Mouse (Mus musculus) layer of hippocampus, adult 9-10 months (tissue): ENCODE data around the gene Zfp607b.

ENCODE experiments used
- DNase-seq: peaks from one replicate; pipeline ENCODE4 v3.0.0; 2022; ENCODE audit warnings: low spot score

Gene Zfp607b

DNA sequence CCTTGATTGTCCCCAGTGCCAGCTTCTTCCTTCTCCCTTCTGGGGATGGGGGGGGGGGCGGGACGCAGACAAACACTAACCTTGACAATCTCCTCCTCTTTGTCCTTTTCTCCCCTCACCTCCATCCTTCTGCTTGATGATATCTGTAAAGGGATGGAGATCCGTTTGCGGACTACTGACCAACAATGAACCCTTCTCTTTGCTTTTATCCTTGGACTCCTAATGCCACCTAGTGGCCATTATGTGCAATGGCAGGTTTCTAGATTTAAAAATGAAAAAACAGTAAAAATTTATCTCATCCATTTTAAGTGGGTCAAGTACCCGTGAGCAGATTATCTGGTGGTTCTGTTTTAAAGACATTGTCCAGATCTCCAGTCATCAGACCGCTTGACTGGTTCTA lies 3.5 kb upstream of the Zfp607b start:
- DNase-seq: no peak

DNA sequence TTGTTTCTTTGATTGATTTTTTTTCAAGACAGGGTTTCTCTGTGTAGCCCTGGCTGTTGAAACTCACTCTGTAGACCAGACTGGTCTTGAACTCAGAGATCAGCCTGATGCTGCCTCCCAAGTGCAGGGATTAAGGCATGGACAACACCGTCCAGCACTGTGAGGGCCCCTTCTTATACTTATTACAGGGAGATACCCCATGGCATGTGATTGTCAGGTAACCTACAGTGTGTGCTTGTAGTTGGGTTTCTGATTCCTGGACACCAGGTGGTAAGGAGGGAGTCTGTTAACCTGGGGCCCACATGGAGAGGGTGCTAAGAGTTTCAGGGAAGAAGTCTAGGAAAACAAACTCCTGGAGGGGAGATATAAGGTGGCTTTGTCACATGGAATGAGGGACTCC lies 2.1 kb upstream of the Zfp607b start:
- no peak for DNase-seq

DNA sequence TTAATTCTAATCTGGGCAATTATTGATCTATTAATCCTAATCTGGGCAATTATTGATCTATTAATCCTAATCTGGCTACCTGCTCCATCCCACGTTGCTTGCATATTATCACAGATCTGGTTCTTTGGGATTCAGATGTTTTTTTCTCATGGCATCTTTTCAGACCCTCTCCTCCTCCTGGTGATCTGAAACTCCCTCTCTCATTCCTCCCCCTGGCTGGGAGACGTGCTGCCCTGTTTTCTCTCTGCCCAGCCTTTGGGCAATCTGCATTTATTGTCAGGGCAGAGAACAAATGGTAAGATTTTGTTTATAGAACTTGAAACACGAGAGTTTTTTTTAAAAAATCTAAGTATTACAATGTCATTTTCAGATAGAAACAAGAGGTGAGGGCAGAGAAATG lies 1.3 kb upstream of the Zfp607b start:
- DNase-seq: no peak

DNA sequence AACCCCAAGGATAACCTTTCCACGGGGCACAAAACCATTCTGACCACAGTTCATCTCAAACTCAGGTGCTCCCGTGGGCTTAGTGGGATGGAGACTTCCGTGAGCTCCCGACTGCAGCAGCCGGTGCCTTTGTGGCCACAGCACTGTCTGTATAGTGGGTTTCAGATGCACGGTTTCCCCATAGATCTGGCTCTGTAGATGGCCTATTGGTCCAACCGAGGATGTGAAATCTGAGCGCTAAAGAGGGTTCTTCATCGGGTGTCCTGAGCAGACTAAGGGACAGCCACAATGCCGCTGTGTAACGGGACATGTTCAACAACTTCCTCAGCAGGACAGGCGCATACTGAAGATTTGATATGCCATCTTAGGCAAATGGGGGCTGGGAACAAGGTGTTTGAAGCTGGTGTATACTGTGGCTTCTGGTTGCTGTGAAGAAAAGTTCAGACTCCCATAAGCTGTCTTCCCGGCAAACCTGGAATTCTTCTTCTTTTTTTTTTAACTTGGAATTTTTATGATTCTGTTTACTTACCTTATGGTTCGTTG lies 823 bp upstream of the Zfp607b start:
- no peak for DNase-seq

DNA sequence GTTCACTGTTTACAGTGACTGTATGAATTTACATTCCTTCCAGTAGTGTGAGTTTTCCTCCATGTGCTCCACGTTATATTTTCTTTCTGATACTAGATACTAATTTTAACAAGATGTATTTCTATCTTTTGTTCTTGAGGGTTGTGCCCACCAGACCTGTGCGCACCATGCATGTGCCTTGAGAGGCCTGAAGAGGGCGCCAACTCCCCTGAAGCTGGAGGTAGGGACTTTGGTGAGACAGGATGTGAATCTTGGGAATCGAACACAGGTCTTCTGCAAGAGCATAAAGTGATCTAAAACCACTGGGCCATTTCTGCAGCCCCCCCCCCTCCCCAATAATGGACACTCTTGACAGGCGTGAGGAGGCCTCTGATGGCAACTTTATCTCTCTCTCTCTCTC lies 1.9 kb downstream of the Zfp607b start:
- DNase-seq: no peak

DNA sequence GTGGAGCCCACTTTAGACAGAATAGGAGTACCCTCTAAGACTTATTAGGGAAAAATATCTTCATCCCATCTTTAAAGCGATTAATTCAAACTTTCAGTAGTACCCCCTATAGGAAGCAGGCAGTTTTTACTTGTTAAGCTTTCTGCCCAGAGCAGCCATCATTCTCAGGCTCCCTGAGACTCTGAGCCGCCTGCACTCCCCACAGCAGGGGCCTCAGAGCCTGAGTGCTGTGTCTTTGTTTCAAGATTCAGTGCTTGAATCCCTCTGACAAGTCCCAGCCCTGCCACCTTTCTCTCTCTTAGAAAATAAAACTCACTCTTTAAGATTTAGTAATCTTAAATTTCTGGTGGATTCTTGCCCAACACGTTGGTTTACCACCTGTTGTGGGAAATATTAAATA lies 7.6 kb downstream of the Zfp607b start:
- no peak for DNase-seq

DNA sequence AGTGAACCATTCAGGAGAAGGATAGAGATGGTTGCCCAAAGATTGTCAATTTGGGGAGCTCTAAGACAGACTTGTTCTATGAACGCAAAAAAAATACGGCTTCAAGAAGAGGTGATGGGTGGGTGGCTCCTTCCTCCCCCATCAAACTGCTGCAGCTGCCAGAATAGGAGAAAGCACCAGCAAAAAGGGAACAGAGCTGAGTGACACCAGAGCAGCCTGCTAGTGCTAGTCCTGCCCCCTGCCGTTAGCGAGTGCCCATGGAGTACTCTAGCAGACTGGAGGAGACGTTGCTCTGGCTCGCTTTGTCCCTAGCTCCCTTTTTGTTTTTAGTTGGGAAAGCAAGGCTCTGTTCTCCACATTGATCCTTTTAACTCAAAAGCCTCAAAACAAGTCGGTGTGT lies 21.3 kb downstream of the Zfp607b start:
- no peak for DNase-seq

DNA sequence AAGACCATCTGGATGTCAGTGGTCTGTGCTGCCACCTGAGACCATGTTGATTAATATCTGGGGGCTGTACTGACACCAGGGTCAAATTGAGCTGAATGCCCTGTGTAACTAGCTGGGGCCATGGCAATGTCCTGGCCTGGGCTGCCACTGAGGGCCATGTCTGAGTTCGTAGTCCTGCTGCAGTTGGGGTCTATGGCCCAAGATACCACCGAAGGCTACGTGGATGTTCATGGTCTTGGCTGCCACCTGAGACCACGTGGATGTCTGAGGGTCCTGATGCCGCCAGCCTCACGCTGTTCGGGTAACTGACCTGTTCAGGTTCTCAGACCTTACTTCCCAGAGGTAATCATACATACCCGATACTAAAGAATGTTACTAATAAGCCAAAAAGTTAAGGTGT lies 32.8 kb downstream of the Zfp607b start:
- no peak for DNase-seq

DNA sequence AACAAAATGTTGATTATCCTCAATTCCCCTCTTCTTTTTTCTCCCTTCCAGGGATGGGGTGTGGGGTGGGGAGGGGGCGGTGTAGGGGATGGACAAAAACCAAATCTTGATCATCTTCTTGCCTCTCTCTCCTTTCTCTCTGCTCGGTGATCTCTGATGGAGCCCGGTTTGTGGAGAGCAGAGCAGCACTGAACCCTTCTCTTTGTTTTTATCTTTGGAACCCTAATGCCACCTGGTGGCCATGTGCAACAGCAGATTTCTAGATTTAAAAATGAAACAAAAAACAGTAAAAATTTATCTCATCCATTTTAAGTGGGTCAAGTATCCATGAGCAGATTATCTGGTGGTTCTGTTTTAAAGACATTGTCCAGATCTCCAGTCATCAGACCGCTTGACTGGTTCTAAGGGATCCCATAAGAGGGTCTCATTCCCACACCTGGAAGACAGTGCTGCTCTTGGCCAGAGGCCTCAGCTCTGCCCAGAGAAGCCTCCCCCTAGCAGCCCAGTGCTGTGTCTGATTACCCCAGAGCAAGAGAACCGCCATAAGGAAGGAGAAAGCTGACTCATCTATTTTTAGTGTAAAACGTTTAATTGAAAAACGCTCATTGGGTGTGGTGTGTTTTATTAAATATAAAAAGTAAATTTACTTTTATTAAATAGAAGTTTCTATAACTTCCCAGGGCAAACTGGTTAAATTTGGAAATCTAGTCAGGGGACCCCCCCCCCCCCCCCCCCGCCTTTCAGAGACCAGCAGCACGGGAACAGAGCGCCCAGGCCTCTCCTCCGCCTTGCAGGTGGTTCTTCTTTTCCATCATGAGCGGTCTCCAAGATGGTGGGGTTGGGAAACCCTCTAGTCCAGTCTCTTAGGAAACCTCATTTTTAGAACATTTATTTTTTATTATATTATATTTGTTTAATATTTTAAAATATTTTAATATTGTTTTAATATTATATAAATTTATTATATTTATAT lies 36.7 kb downstream of the Zfp607b start:
- DNase-seq: no peak

DNA sequence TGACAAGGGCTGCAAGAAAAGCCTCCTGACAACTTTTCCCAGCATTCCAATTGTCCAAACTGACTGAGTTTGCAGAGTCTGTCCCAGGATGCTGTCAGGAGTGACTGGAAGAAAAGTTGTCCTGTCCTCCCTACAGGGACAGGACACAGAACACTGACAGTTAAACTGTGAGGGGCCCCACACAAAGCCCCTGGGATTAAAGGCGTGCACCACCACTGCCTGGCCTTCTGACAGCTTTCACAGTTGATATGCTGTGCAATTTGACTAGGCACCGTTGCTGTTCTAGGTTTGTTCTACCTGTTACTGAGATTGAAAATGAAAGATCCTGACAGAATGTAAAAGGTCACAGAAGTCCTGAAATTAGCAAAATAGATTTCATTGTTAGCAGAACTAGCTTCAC lies 38.3 kb downstream of the Zfp607b start:
- no peak for DNase-seq

DNA sequence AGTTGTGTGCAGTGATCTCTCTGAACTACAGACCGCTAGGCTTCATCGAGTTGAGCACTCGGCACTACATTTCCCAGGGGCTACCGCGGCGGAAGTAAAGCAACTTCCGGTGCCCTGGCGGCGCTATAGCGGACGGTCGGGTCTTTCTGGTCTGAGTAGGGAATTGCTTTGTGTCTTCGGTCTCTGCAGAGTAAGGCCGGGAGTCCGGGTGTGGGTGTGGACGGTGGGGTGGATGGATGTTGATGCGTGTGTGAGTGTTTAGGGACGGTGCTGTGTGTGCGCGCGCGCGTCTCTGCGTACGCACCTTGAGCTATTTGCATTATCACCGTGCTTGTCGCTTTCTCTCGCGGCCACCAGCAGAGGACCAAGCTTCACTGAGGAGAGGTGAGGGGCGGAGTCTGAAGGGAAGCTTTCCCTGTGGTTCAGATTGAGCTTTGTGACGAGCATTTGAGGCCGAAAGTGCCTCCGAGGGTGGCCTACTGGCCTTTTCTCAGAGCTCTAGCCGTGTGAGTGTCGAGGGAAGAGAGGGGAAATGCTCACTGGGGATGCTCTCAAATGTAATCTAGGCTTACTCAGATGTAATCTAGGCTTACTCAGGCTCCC lies 42.2 kb downstream of the Zfp607b start, which contains the start of gene Zfp60:
Gene Zfp60 (plus strand): TSS at position 109 of the 603 bp plus-strand sequence.
- peak; percentile 78 for DNase-seq

DNA sequence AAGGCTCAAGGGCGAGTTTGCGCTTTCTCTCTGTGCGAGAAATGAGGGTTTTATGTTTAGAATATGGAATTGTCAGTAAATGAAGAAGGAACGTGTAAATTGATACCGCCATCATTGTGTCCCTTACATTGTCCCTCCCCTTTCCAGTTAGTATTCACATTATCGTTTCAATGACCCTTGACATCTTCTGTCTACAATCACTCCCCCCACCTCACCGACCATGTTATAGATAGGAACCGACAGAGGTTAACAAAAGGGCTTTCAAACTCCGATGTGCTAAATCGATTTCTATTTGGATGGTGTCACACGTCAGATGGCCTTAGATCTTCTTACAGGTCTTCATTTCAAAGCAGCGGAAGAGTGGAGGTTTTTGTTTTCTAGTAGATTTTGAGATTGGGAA lies 42.8 kb downstream of the Zfp607b start:
- DNase-seq: no peak

DNA sequence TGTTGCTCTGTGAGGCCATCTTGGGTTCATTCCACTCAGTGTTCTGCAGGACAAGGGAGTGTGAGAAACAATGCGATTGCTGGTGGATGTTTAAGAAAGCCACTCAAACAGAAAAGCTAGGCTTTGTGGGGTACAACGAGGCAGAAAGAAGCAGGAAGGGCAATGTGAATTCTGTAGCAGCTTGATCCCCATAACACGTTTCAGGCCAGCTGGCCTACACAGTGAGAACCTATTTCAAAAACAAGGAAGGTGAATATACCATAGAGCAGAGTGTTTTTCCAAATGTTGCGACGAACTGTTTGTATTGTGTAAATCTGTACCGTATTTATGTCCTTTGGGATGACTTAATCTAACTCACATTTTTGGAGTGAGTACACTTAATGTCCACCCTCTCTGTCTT lies 43.4 kb downstream of the Zfp607b start:
- no peak for DNase-seq

DNA sequence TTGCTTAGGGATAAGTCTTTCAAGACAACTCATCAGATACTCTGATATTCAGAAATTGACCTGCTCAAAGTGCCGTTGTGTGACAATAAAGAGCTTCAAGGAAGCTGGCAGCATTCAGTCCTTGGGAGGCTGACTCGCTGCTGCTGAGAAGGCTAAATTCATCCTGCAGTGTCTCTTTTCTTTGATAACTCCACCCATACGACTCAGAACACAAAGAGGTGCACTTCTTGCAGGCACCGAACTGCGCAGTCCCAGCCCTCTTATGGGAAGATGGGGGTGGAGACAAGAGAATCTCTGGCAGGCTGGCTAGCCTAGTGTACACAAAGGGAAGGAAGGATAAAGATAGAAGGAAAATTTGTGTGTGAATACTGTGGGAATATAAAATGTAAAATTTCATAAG lies 46.3 kb downstream of the Zfp607b start:
- no peak for DNase-seq
